Mouse (Mus musculus) stomach, embryonic 16.5 days (tissue): ENCODE measurements around the gene Cep41. TPM values are rescaled to one million over a fixed set of nuclear protein-coding genes. Genes with fewer than 3 reads are reported as not detected.

Experiments used
- ATAC-seq: fragments of 200-750 bp; cut with Nextera tagmentation; 2 replicates; pipeline ENCODE4 v1.8.0; 2017; ENCODE audit warnings: moderate number of reproducible peaks, moderate TSS enrichment; ENCODE audit not compliant: insufficient read depth, low FRiP score
- H3K27ac ChIP-seq: fragments of 300-500 bp; sonication (generic); 2 replicates; pipeline ENCODE4 v1.5.1; 2014; ENCODE audit warnings: low read length
- H3K27me3 ChIP-seq: fragments of 300-500 bp; sonication (generic); 2 replicates; pipeline ENCODE4 v1.6.1; 2014; ENCODE audit warnings: low read length, control low read depth, mixed read lengths; ENCODE audit not compliant: control insufficient read depth, insufficient read depth
- H3K36me3 ChIP-seq: fragments of 300-500 bp; sonication (generic); 2 replicates; pipeline ENCODE4 v1.6.1; 2014; ENCODE audit warnings: low read length; ENCODE audit not compliant: control insufficient read depth, insufficient read depth
- H3K4me1 ChIP-seq: fragments of 300-500 bp; sonication (generic); 2 replicates; pipeline ENCODE4 v1.6.1; 2014; ENCODE audit warnings: low read length, control low read depth, mixed read lengths; ENCODE audit not compliant: control insufficient read depth, insufficient read depth
- H3K4me2 ChIP-seq: fragments of 300-500 bp; sonication (generic); 2 replicates; pipeline ENCODE4 v1.6.1; 2014; ENCODE audit warnings: low read depth, low read length, mixed read lengths
- H3K4me3 ChIP-seq: fragments of 300-500 bp; sonication (generic); replicated peaks from 2 replicates; pipeline ENCODE4 v1.5.1; 2014; ENCODE audit warnings: mild to moderate bottlenecking, low read length
- H3K9ac ChIP-seq: fragments of 300-500 bp; sonication (generic); 2 replicates; pipeline ENCODE4 v1.6.1; 2014; ENCODE audit warnings: low read length
- H3K9me3 ChIP-seq: fragments of 300-500 bp; sonication (generic); replicated peaks from 2 replicates; pipeline ENCODE4 v1.6.1; 2016; ENCODE audit warnings: low read length, control low read depth; ENCODE audit not compliant: control insufficient read depth
- WGBS: fragments of 180-500 bp; shearing (Covaris S2); extraction: QIAGEN DNeasy Blood & Tissue Kit; methylation state at CpG from one replicate; pipeline ENCODE4 v1.1.7; 2014; 5-methylcytosine and 5-hydroxymethylcytosine counted together
- polyA plus RNA-seq: library from polyadenylated mRNA; unstranded; fragments of >200 nt; fragmentation: Nextera tagmentation; extraction: Ambion mirVana; gene quantifications from 2 replicates; pipeline ENCODE4 v1.2.1, GENCODE M21; 2015

Cep41 gene
- polyA plus RNA-seq, 1 experiment from 2014 or later, result 11.6 TPM

DNA sequence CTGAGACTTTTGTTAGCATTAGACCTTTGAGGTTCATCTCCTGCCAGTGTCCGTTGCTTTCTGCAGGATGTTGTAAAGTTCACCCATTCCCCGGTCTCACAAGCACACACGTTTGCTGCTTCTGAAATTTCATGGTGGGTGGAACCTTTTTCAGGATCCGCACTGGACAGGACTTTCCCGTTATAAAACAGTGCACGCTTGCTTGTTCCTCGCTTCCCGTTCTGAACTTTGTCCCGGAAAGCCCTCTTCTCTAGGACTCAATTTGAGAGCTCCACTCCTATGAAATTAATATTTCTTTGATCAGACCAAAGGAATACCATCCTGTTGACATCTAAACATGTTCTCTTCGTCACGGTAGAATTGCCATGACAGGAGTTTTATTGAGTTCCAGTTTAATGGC, 20.3 kb upstream of the Cep41 start:
- WGBS, result 84% methylated on average over 11 of the region's 11 CpGs
- H3K9ac ChIP-seq, result no peak overlapping the region
- no peaks in the 10 kb centered on the region for H3K9me3 ChIP-seq
- peak overlapping the region; percentile 48; the same call in 1 of the 2 replicates for H3K27ac ChIP-seq
- no peak for ATAC-seq
- no peaks in the 10 kb centered on the region for H3K36me3 ChIP-seq
- no peaks in the 10 kb centered on the region for H3K27me3 ChIP-seq
- H3K4me1 ChIP-seq, result peaks cover 4% of the 10 kb centered on the region; the same call in 1 of the 2 replicates
- H3K4me2 ChIP-seq, result no peak overlapping the region
- H3K4me3 ChIP-seq, result no peak overlapping the region

DNA sequence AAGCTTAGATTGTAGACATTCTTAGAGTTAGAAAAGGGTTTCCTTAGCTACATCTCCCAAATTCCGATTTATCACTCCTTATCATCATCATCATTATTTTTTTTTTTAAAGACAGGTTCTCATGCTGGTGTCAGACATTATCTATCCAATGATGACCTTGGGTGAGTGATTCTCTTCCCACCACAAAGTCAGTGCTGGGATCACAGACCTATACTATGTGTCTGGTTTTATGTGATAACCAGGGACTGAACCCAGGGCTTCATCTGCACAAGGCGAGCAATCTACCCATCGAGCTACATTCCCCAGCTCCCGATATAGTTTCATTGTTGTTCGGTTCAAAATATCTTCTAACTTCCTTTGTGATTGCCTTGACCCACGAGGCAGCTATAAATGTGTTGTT, 19.9 kb upstream of the Cep41 start:
- Histone ChIP-seq H3K4me1 (peaks cover 4% of the 10 kb centered on the region; the same call in 1 of the 2 replicates), H3K27me3 (no peaks in the 10 kb centered on the region), H3K9ac (no peak overlapping the region), H3K36me3 (no peaks in the 10 kb centered on the region), H3K9me3 (no peaks in the 10 kb centered on the region), H3K4me2 (no peak overlapping the region), H3K4me3 (no peak overlapping the region), H3K27ac (peak overlapping the region; percentile 48; the same call in 1 of the 2 replicates)
- ATAC-seq, result no peak
- 84% methylated on average over 6 of the region's 6 CpGs for WGBS

DNA sequence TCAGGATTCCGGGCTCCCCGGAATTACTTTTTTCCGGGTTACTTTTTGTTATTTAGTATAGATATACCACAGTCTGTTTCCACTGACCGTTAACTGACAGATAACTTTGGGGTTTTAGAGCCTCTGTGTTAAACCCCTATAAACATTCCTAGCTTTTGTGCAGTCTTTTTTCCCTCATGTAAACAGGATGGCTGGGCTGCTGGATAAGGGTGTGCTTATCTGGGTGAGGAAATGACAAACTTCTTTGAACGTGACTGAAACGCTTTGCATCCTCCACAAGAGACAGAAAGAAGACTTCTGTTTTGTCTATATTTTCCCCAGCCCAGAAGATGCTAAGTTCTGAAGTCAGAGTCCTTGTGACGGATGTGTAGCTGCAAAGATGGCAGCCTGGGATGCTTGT, 18.9 kb upstream of the Cep41 start:
- Histone ChIP-seq H3K4me2 (no peak overlapping the region), H3K36me3 (no peaks in the 10 kb centered on the region), H3K27ac (peak overlapping the region; percentile 54), H3K4me3 (no peak overlapping the region), H3K9ac (no peak overlapping the region), H3K27me3 (no peaks in the 10 kb centered on the region), H3K9me3 (no peaks in the 10 kb centered on the region), H3K4me1 (peaks cover 4% of the 10 kb centered on the region; the same call in 1 of the 2 replicates)
- WGBS, result 46% methylated on average over 7 of the region's 7 CpGs
- no peak for ATAC-seq

DNA sequence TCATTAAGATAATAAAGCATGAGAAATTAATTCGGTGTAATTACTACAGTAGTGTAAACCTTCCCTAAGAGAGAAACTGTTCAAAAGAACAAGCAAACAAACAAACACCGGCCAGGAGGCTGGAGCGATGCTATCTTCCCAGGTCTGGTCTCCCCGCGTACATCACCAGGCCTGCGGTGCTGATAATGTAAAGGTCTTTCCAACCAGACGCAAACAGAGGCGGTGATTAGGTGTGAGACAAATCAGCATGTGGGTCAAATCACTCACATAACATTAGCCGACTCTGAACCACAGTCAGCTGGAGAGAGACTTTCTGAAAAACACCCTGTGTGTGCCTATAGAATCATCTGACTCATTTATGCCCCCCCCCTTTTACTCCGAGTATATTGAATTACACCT, 17.8 kb upstream of the Cep41 start:
- WGBS, result 50% methylated on average over 10 of the region's 10 CpGs
- Histone ChIP-seq H3K27me3 (no peaks in the 10 kb centered on the region), H3K27ac (no peak overlapping the region), H3K4me2 (no peak overlapping the region), H3K4me1 (peaks cover 4% of the 10 kb centered on the region; the same call in 1 of the 2 replicates), H3K9ac (no peak overlapping the region), H3K36me3 (no peaks in the 10 kb centered on the region), H3K9me3 (no peaks in the 10 kb centered on the region), H3K4me3 (no peak overlapping the region)
- ATAC-seq, result no peak

DNA sequence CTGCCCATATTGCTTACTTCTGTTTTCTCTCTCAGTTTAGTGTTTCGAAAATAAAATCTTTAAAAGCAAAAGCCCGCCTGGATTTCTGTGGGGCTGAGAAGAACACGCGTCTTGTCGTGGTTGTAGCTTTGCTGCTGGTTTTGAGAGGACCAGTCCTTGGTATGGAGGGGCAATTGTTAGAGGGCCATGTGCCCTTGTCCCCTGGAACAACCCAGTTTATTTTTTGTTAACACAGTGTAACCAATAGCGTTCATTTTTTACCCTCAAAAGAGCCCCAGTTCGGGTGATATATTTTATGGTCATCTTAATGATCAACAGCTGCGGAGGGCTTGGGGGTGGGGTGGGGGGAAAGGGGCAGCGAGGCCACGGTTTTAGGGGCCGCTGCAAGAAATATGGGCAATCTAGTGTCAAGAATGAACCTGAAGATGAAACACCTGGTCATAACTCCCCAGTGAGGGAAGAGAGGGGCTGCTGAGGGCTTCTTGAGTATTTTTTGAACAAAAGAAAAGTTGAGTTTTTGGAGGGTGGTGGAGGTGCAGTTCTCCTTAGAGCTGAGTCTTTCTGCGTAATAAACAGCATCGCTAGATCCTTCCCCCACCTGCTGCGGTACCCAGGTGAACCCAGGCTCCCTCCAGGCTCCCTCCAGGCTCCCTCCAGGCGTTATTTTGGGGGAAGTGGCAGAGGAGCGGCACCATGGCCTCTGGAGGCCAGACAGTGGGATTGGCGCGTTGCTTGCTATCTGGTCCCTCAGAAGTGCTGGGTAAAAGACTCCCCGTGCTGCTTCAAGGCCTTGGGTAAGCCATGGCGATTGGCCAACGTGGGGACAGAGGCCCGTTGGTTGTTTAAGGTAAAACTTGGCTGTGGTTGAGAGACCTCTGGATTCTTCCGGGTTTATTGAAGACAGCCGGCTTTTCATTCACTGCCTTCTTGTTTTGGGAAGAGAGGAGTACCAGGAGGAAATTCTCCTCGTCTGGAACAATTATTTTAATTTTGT, 17.1 kb upstream of the Cep41 start:
- no peaks in the 10 kb centered on the region for H3K36me3 ChIP-seq
- H3K27ac ChIP-seq, result peak overlapping the region; percentile 34
- no peak overlapping the region for H3K4me2 ChIP-seq
- H3K9ac ChIP-seq, result no peak overlapping the region
- ATAC-seq, result no peak
- no peaks in the 10 kb centered on the region for H3K27me3 ChIP-seq
- peaks cover 4% of the 10 kb centered on the region; the same call in 1 of the 2 replicates for H3K4me1 ChIP-seq
- 48% methylated on average over 25 of the region's 25 CpGs for WGBS
- H3K9me3 ChIP-seq, result no peaks in the 10 kb centered on the region
- no peak overlapping the region for H3K4me3 ChIP-seq

DNA sequence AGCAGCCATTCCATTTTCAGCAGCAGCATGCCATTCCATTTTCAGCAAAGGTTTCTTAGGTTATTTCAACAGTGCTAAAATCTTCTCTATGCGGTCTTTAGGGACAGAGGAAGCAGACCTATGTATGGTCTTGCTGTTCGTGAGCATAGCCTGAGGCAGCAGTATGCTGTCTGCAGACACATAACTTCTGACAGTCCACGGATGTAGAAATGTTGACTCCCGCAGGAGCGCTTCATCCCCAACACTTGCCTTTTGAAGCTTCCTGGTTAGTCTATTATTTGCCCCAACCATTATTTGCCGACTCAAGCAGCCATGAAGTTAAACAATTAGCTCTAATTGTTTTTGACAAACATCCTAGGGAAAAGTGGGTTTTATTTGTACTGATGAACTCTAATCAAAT, 15.6 kb upstream of the Cep41 start:
- ATAC-seq, result no peak
- Histone ChIP-seq H3K4me1 (peaks cover 4% of the 10 kb centered on the region; the same call in 1 of the 2 replicates), H3K4me3 (no peak overlapping the region), H3K36me3 (no peaks in the 10 kb centered on the region), H3K27ac (no peak overlapping the region), H3K27me3 (no peaks in the 10 kb centered on the region), H3K4me2 (no peak overlapping the region), H3K9me3 (no peaks in the 10 kb centered on the region), H3K9ac (no peak overlapping the region)
- 43% methylated on average over 6 of the region's 6 CpGs for WGBS

DNA sequence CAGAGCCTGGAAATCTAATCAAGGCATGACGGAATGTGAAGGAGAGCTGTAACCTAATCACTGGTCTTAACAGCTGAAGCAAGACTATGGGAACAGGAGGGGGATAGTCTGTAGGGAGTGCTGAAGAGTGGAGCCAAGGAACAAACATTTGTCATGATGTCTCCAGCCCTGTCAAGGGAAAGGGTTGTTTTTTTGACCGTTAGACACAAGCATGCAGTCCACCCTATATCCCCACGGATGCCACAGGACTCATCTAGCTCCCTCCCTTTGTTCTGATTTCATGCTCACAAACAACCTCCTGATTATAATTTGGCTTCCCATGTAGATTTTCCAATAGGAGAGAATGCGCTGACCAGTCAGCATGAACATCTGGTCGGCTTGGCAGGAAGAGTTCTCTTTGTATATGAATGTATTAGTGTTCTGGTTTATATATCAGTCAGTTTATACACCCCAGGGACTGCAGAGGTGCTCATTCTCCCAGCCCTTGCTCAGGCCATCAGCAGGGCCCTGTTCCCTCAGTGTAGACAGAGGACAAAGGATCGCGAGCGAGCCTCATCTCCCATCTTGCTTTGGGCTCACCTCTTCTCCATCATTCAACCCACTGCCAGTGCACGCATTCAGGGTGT, 10.5 kb upstream of the Cep41 start:
- no peaks in the 10 kb centered on the region for H3K36me3 ChIP-seq
- H3K9me3 ChIP-seq, result no peaks in the 10 kb centered on the region
- H3K4me3 ChIP-seq, result no peak overlapping the region
- 49% methylated on average over 9 of the region's 9 CpGs for WGBS
- H3K4me1 ChIP-seq, result peaks cover 10% of the 10 kb centered on the region; the same call in 1 of the 2 replicates
- peak; percentile 89 for ATAC-seq
- H3K9ac ChIP-seq, result no peak overlapping the region
- H3K4me2 ChIP-seq, result no peak overlapping the region
- H3K27me3 ChIP-seq, result no peaks in the 10 kb centered on the region
- H3K27ac ChIP-seq, result peak overlapping the region; percentile 75

DNA sequence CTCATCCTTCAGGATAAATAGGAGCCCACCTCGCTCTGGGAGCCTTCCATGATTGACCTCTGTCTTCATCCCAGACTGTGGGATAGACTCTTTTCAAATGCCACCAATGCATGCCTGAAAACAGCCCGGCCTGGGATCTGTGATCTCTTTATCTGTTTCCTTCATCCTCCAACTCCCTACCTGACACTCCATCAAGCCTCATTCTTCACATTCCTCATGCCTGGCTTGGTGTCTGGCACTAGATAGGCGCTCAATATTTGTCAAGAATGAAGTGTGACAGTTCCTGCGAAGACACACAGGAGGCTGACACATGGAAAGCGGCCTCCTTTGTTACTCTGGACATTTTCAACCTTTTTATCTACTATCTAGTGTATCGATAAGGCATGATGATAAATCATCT, 9.9 kb upstream of the Cep41 start:
- H3K4me2 ChIP-seq, result no peak overlapping the region
- ATAC-seq, result no peak
- no peak overlapping the region for H3K4me3 ChIP-seq
- H3K4me1 ChIP-seq, result peaks cover 10% of the 10 kb centered on the region; the same call in 1 of the 2 replicates
- no peaks in the 10 kb centered on the region for H3K27me3 ChIP-seq
- H3K9me3 ChIP-seq, result no peaks in the 10 kb centered on the region
- H3K36me3 ChIP-seq, result no peaks in the 10 kb centered on the region
- peak overlapping the region; percentile 75 for H3K27ac ChIP-seq
- H3K9ac ChIP-seq, result no peak overlapping the region
- 57% methylated on average over 6 of the region's 6 CpGs for WGBS

DNA sequence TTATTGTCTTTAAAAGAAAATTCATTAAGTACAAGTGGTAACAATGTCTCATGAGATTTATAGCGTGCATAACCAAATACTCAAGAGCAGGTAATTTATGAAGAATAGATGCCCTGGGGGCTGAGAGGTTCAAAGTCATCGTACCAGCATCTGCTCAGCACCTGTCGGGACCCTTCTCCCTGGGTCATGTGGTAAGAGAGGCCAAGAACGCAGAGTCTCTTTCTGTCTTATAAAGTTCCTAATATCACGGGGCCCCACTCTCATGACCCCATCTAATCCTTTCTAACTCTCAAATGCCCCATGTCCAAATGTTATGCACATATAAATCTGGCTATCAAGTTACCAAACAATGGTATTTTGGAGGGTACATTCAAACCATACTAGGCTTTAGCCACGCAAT, 9.3 kb upstream of the Cep41 start:
- ATAC-seq, result no peak
- Histone ChIP-seq H3K27me3 (no peaks in the 10 kb centered on the region), H3K36me3 (no peaks in the 10 kb centered on the region), H3K4me2 (no peak overlapping the region), H3K9me3 (no peaks in the 10 kb centered on the region), H3K4me1 (peaks cover 10% of the 10 kb centered on the region), H3K9ac (no peak overlapping the region), H3K27ac (peak overlapping the region; percentile 75; the same call in 1 of the 2 replicates), H3K4me3 (no peak overlapping the region)
- 67% methylated on average over 6 of the region's 6 CpGs for WGBS
